Mouse (Mus musculus) hindbrain, embryonic 15.5 days (tissue): ENCODE results near the gene Traf3ip2. TPM values are rescaled to one million over a fixed set of nuclear protein-coding genes. Genes with fewer than 3 reads are reported as not detected.

Experiments used
- ATAC-seq: fragments of 200-750 bp; cut with Nextera tagmentation; 2 replicates; pipeline ENCODE4 v1.8.0; 2017; ENCODE audit warnings: low read depth, moderate number of reproducible peaks, moderate TSS enrichment; ENCODE audit not compliant: low FRiP score
- H3K27ac ChIP-seq: fragments of 300-500 bp; sonication (generic); replicated peaks from 2 replicates; pipeline ENCODE4 v1.5.1; 2015; ENCODE audit warnings: mild to moderate bottlenecking, inconsistent platforms
- H3K27me3 ChIP-seq: fragments of 300-500 bp; sonication (generic); 2 replicates; pipeline ENCODE4 v1.6.1; 2015; ENCODE audit warnings: control low read depth, inconsistent platforms
- H3K36me3 ChIP-seq: fragments of 300-500 bp; sonication (generic); 2 replicates; pipeline ENCODE4 v1.6.1; 2015; ENCODE audit warnings: control low read depth, inconsistent platforms
- H3K4me1 ChIP-seq: fragments of 300-500 bp; sonication (generic); replicated peaks from 2 replicates; pipeline ENCODE4 v1.6.1; 2015; ENCODE audit warnings: control low read depth, inconsistent platforms
- H3K4me2 ChIP-seq: fragments of 300-500 bp; sonication (generic); 2 replicates; pipeline ENCODE4 v1.6.1; 2015; ENCODE audit warnings: moderate library complexity, mild to moderate bottlenecking, inconsistent platforms
- H3K4me3 ChIP-seq: fragments of 300-500 bp; sonication (generic); 2 replicates; pipeline ENCODE4 v1.5.1; 2015; ENCODE audit warnings: mild to moderate bottlenecking, inconsistent platforms
- H3K9ac ChIP-seq: fragments of 300-500 bp; sonication (generic); 2 replicates; pipeline ENCODE4 v1.6.1; 2015; ENCODE audit warnings: inconsistent platforms
- H3K9me3 ChIP-seq: fragments of 300-500 bp; sonication (generic); 2 replicates; pipeline ENCODE4 v1.6.1; 2016; ENCODE audit warnings: control low read depth, inconsistent platforms
- WGBS: fragments of 180-500 bp; shearing (Covaris S2); methylation state at CpG from one replicate; pipeline ENCODE4 v1.1.7; 2015; 5-methylcytosine and 5-hydroxymethylcytosine counted together
- polyA plus RNA-seq: library from polyadenylated mRNA; unstranded; fragments of >200 nt; fragmentation: Nextera tagmentation; extraction: Ambion mirVana; gene quantifications from 2 replicates; pipeline ENCODE4 v1.2.1, GENCODE M21; 2015

Gene Traf3ip2
- 7.4 and 7.9 TPM in 2 replicates for polyA plus RNA-seq

GRCm38 (mm10) chr10:39612633-39612988, at the start of gene Traf3ip2:
TSS of gene Traf3ip2 (plus strand) at chr10:39612934.
- H3K4me1 ChIP-seq = peaks cover 29% of the 10 kb centered on the region
- no peak within 1 kb of the TSS; the same call in 1 of the 2 replicates for H3K9ac ChIP-seq
- H3K4me3 ChIP-seq = peak within 1 kb of the TSS; percentile 6; the same call in 1 of the 2 replicates
- 52% methylated on average over 4 of the region's 4 CpGs for WGBS
- no peaks in the 10 kb centered on the region for H3K27me3 ChIP-seq
- ATAC-seq = no peak
- H3K36me3 ChIP-seq = no peaks in the 10 kb centered on the region
- H3K4me2 ChIP-seq = peak within 1 kb of the TSS; percentile 37
- H3K9me3 ChIP-seq = no peaks in the 10 kb centered on the region
- 0 out of 2 replicates have a peak within 1 kb of the TSS, but pooled peaks have one; percentile 6 for H3K27ac ChIP-seq

DNA sequence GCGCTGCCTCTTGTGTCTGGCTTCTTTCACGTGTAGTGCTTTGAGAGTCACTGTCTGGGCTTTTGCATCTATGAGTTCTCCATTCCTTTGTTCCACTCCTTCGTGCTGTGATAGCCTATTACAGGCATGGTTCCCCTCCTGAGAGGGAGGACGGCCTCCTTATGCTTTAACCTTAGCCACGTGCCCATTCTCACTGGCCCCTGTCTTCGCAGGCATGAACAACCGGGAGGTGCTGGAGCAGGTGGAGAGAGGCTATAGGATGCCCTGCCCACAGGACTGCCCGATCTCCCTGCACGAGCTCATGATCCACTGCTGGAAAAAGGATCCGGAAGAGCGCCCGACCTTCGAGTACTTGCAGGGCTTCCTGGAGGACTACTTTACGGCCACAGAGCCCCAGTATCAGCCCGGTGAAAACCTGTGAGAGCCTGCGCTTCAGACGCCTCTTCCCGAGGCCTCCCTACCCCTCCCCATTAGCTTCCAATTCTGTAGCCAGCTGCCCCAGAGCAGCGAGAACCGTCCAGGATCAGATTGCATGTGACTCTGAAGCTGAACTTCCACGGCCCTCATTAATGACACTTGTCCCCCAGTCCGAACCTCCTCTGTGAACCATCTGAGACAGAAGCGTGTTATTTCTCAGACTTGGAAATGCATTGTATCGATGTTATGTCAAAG, 49.0 kb upstream of the Traf3ip2 start:
- Histone ChIP-seq H3K4me2 (no peak overlapping the region), H3K4me3 (no peak overlapping the region), H3K27me3 (no peaks in the 10 kb centered on the region), H3K9ac (no peak overlapping the region), H3K4me1 (peaks cover 31% of the 10 kb centered on the region), H3K27ac (peak overlapping the region; percentile 27), H3K9me3 (no peaks in the 10 kb centered on the region), H3K36me3 (peaks cover 6% of the 10 kb centered on the region; the same call in 1 of the 2 replicates)
- ATAC-seq = no peak
- WGBS = 41% methylated on average over 24 of the region's 24 CpGs

- Histone ChIP-seq H3K9ac (no peak overlapping the region), H3K4me1 (peaks cover 37% of the 10 kb centered on the region), H3K36me3 (peaks cover 6% of the 10 kb centered on the region; the same call in 1 of the 2 replicates), H3K27me3 (no peaks in the 10 kb centered on the region), H3K27ac (no peak overlapping the region), H3K4me2 (no peak overlapping the region), H3K4me3 (no peak overlapping the region), H3K9me3 (no peaks in the 10 kb centered on the region)
- 66% methylated on average over 12 of the region's 12 CpGs for WGBS
- no peak for ATAC-seq
Measured at GRCm38 (mm10) chr10:39566901-39567300, 45.8 kb upstream of the Traf3ip2 start.

- H3K36me3 ChIP-seq = peaks cover 6% of the 10 kb centered on the region; the same call in 1 of the 2 replicates
- no peak overlapping the region for H3K9ac ChIP-seq
- H3K4me2 ChIP-seq = no peak overlapping the region
- no peak overlapping the region for H3K27ac ChIP-seq
- no peaks in the 10 kb centered on the region for H3K27me3 ChIP-seq
- H3K4me1 ChIP-seq = peaks cover 40% of the 10 kb centered on the region
- 85% methylated on average over 4 of the region's 4 CpGs for WGBS
- ATAC-seq = no peak
- no peaks in the 10 kb centered on the region for H3K9me3 ChIP-seq
- H3K4me3 ChIP-seq = no peak overlapping the region
Measured at GRCm38 (mm10) chr10:39568991-39569390, 43.7 kb upstream of the Traf3ip2 start.

- Histone ChIP-seq H3K36me3 (0 out of 2 replicates have a peak, but pooled peaks cover 6% of the 10 kb centered on the region), H3K27ac (peak overlapping the region; percentile 83), H3K9me3 (no peaks in the 10 kb centered on the region), H3K27me3 (no peaks in the 10 kb centered on the region), H3K4me1 (peaks cover 39% of the 10 kb centered on the region), H3K4me3 (no peak overlapping the region), H3K9ac (0 out of 2 replicates have a peak overlapping the region, but pooled peaks have one; percentile 17), H3K4me2 (no peak overlapping the region)
- WGBS = 30% methylated on average over 7 of the region's 7 CpGs
- ATAC-seq = 0 out of 2 replicates have a peak, but pooled peaks have one; percentile 36
Measured at GRCm38 (mm10) chr10:39571011-39571410, 41.7 kb upstream of the Traf3ip2 start.

DNA sequence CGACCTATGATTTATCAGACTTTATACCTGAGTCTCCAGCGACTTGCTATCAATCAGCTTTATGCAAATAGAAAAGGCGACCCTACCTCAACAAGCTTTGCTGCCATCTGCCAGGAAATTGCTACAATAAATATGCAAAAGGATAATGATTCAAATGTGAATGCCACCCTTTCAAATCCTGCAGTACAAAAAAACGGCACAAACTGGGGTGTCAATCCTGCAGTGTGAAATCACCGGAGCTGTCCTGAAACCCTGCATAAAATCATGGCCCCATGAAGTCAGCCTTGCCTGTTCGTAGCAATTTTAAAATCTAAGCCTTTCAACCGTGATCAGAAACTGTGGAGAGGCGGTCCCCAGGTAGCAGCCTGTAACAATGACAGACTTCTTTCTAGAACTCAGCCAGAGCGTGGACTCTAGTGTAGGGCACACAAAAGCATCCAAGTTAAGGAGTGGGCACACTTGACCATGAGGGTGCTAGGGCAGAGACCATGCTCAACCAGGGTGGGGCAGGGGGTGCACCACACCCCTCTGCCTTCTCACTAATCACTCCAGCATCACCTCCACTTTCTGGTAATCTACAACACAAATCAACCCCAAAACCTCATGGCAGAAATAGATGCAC, 40.6 kb upstream of the Traf3ip2 start:
- H3K4me3 ChIP-seq = no peak overlapping the region
- H3K27me3 ChIP-seq = no peaks in the 10 kb centered on the region
- H3K36me3 ChIP-seq = 0 out of 2 replicates have a peak, but pooled peaks cover under 1% of the 10 kb centered on the region
- WGBS = 32% methylated on average over 9 of the region's 9 CpGs
- ATAC-seq = peak; percentile 31; the same call in 1 of the 2 replicates
- H3K9me3 ChIP-seq = no peaks in the 10 kb centered on the region
- no peak overlapping the region for H3K4me2 ChIP-seq
- H3K4me1 ChIP-seq = peaks cover 35% of the 10 kb centered on the region
- peak overlapping the region; percentile 83 for H3K27ac ChIP-seq
- H3K9ac ChIP-seq = no peak overlapping the region

DNA sequence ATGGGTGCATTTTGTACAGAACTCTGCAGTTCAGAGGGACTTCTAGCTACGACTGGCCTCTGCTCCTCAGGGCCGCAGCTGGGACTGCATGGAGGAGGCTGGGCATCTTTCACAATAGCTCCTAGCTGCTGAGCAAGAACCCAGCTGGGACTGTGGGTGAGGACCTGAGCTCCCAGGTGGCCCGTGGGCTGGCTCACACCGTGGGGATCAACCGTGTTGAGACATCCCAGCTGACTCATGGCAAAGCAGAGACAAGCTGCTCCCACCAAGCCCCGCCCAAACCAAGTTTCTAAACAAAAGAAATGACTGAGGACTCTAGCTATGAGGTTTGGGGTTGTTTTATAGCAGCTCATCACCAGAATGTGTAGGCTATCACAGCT, 40.1 kb upstream of the Traf3ip2 start:
- Histone ChIP-seq H3K27ac (peak overlapping the region; percentile 83), H3K27me3 (no peaks in the 10 kb centered on the region), H3K4me3 (no peak overlapping the region), H3K4me2 (no peak overlapping the region), H3K9ac (no peak overlapping the region), H3K9me3 (no peaks in the 10 kb centered on the region), H3K4me1 (peaks cover 32% of the 10 kb centered on the region), H3K36me3 (no peaks in the 10 kb centered on the region)
- WGBS = 35% methylated on average over 6 of the region's 6 CpGs
- ATAC-seq = no peak

GRCm38 (mm10) chr10:39576466-39576865, 36.3 kb upstream of the Traf3ip2 start:
- Histone ChIP-seq H3K9ac (no peak overlapping the region), H3K4me2 (no peak overlapping the region), H3K36me3 (no peaks in the 10 kb centered on the region), H3K4me1 (peaks cover 16% of the 10 kb centered on the region), H3K27me3 (no peaks in the 10 kb centered on the region), H3K4me3 (no peak overlapping the region), H3K9me3 (no peaks in the 10 kb centered on the region), H3K27ac (no peak overlapping the region)
- 67% methylated on average over 6 of the region's 6 CpGs for WGBS
- no peak for ATAC-seq

- no peak overlapping the region for H3K9ac ChIP-seq
- H3K4me1 ChIP-seq = no peaks in the 10 kb centered on the region
- no peaks in the 10 kb centered on the region for H3K27me3 ChIP-seq
- WGBS = 58% methylated on average over 8 of the region's 8 CpGs
- H3K36me3 ChIP-seq = no peaks in the 10 kb centered on the region
- H3K4me3 ChIP-seq = no peak overlapping the region
- no peaks in the 10 kb centered on the region for H3K9me3 ChIP-seq
- no peak overlapping the region for H3K27ac ChIP-seq
- no peak for ATAC-seq
- H3K4me2 ChIP-seq = no peak overlapping the region
Measured at GRCm38 (mm10) chr10:39580477-39580876, 32.3 kb upstream of the Traf3ip2 start.

GRCm38 (mm10) chr10:39582385-39582784, 30.3 kb upstream of the Traf3ip2 start:
- no peaks in the 10 kb centered on the region for H3K27me3 ChIP-seq
- 81% methylated on average over 2 of the region's 2 CpGs for WGBS
- ATAC-seq = no peak
- peaks cover 9% of the 10 kb centered on the region for H3K4me1 ChIP-seq
- H3K27ac ChIP-seq = no peak overlapping the region
- H3K9me3 ChIP-seq = no peaks in the 10 kb centered on the region
- H3K9ac ChIP-seq = no peak overlapping the region
- H3K4me2 ChIP-seq = no peak overlapping the region
- H3K4me3 ChIP-seq = no peak overlapping the region
- H3K36me3 ChIP-seq = no peaks in the 10 kb centered on the region

DNA sequence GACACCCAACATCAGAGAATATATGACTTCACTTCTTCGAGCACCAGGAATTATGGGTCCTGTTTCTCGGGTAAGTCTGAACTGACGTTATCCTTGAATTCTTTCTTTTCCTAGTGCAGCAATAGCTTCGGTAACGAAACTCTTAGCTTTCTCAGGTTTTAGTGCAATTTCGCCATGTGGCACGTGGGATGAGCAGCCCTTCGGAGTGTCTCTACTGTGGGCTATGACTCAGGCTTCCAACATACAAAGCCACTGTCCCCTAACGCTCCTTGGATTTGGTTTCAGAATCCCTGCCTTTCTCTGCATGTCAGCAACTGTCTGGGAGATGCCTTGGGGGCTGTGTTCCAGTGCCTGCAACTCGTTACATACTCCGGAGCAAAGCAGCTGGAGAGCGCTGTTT, 29.0 kb upstream of the Traf3ip2 start:
- Histone ChIP-seq H3K9ac (no peak overlapping the region), H3K36me3 (no peaks in the 10 kb centered on the region), H3K27ac (no peak overlapping the region), H3K9me3 (no peaks in the 10 kb centered on the region), H3K4me3 (no peak overlapping the region), H3K4me2 (no peak overlapping the region), H3K4me1 (peaks cover 22% of the 10 kb centered on the region), H3K27me3 (no peaks in the 10 kb centered on the region)
- WGBS = 81% methylated on average over 12 of the region's 12 CpGs
- no peak for ATAC-seq

- H3K9me3 ChIP-seq = no peaks in the 10 kb centered on the region
- no peak overlapping the region for H3K9ac ChIP-seq
- no peaks in the 10 kb centered on the region for H3K36me3 ChIP-seq
- 22% methylated on average over 5 of the region's 5 CpGs for WGBS
- peak; percentile 45 for ATAC-seq
- no peak overlapping the region for H3K4me3 ChIP-seq
- peaks cover 23% of the 10 kb centered on the region for H3K4me1 ChIP-seq
- H3K27ac ChIP-seq = peak overlapping the region; percentile 82
- no peak overlapping the region for H3K4me2 ChIP-seq
- H3K27me3 ChIP-seq = no peaks in the 10 kb centered on the region
Measured at GRCm38 (mm10) chr10:39587290-39587925, 25.3 kb upstream of the Traf3ip2 start.
